Mouse (Mus musculus) spleen, adult 2 months (tissue): Measurements from ENCODE around the gene AL732309.1.

Source experiments
- CTCF ChIP-seq: fragments of 200-500 bp; IDR thresholded peaks from 2 replicates; pipeline ENCODE4 v1.5.1; 2011; ENCODE audit warnings: mild to moderate bottlenecking, inconsistent platforms; ENCODE audit not compliant: insufficient read depth, insufficient read length, insufficient replicate concordance; ENCODE audit errors: extremely low read depth
- POLR2A ChIP-seq: fragments of 200-500 bp; IDR thresholded peaks from 2 replicates; pipeline ENCODE4 v1.6.1; 2011; ENCODE audit warnings: low read depth, low read length, inconsistent platforms

DNA sequence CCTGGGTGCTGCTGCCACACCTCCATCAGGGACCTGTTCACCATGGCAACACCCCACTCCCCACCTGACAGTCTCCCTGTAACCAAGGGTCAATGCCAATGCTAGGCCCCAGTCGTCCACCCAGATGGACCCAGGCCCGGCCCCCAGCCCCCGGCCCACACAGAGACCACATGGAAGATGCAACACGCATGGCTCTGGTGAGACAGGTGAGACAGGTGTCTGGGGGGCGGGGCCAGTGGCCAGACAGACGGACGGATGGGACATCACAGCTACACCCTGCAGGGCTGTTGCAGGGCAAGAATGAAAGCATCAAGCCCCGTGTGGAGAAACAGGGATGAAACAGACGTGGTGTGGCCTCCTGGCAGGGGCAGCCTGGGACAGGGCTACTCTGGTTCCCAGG is 47.0 kb upstream of the AL732309.1 start:
- TF ChIP-seq CTCF (no peak), POLR2A (no peak)
